Mouse (Mus musculus) Patski (cell line): ENCODE measurements around the gene Gm28048. TPM values are rescaled to one million over a fixed set of nuclear protein-coding genes. Genes with fewer than 3 reads are reported as not detected.

ENCODE experiments used
- ATAC-seq: fragments of 100-300 bp; one replicate; pipeline ENCODE4 v1.8.0; 2021
- CTCF ChIA-PET: fragments of 350-600 bp; sonication (Branson Sonifier 250); formaldehyde crosslinking; loops from one replicate; lab custom pipeline; 2022; ENCODE audit warnings: inconsistent platforms; lab: Charles Lee
- POLR2A ChIA-PET: fragments of 350-600 bp; sonication (Branson Sonifier 250); formaldehyde crosslinking; loops from one replicate; lab custom pipeline; 2022; ENCODE audit warnings: antibody characterized with exemption, inconsistent platforms; lab: Charles Lee
- DNase-seq: peaks from one replicate; pipeline ENCODE4 v3.0.0-alpha.2; 2011; ENCODE audit warnings: low read depth, low spot score
- H3K27me3 ChIP-seq: fragments of 371-371 bp; one replicate; pipeline ENCODE4 v1.5.1; 2021
- CTCF ChIP-seq: fragments of 100-300 bp; IDR thresholded peaks from one replicate; pipeline ENCODE4 v1.5.1; 2021
- in situ Hi-C: fragments of 300-500 bp; cut with MboI; formaldehyde crosslinking; loops from 3 replicates; pipeline ENCODE4 v1.11.1; 2018; ENCODE audit warnings: low pct_unique_long_range_greater_than_20kb, mixed read lengths
- polyA plus RNA-seq: library from polyadenylated mRNA; unstranded; gene quantifications from one replicate; pipeline ENCODE4 v1.2.3, GENCODE M21; 2021

Gm28048 gene
- polyA plus RNA-seq, 1 experiment from 2014 or later = 14.7 TPM

- ATAC-seq = no peak
- H3K27me3 ChIP-seq = no peaks in the 10 kb centered on the region
- no peak for TF ChIP-seq CTCF
- in situ Hi-C loops = loop anchor here (25.0 kb wide), 2 partner anchors 584 to 784 kb away; partner anchors contain the start of gene Rel
- DNase-seq = no peak
- ChIA-PET POLR2A (no interaction called here), CTCF (no interaction called here)
These were observed 3.2 kb downstream of the Gm28048 start for GRCm38 (mm10) chr11:22978711-22979110.

- POLR2A ChIA-PET = no interaction called here
- no peak for TF ChIP-seq CTCF
- CTCF ChIA-PET = no interaction called here
- no peak for DNase-seq
- H3K27me3 ChIP-seq = no peaks in the 10 kb centered on the region
- in situ Hi-C loops = loop anchor here (25.0 kb wide), 2 partner anchors 584 to 784 kb away; partner anchors contain the start of gene Rel
- no peak for ATAC-seq
These were observed 3.7 kb downstream of the Gm28048 start for GRCm38 (mm10) chr11:22978215-22978614.

- TF ChIP-seq CTCF = no peak
- POLR2A ChIA-PET = interaction anchor here (1.7 kb wide), 1 partner anchor 9 kb away, joined by 3 read pairs; the partner anchor contains the start of genes Commd1 and Gm28048
These were observed 8.3 kb downstream of the Gm28048 start for GRCm38 (mm10) chr11:22973599-22973998.

GRCm38 (mm10) chr11:22972746-22973526 is 9.0 kb downstream of the Gm28048 start:
- H3K27me3 ChIP-seq = no peaks in the 10 kb centered on the region
- DNase-seq (no peak), ATAC-seq (peak; percentile 59)
- in situ Hi-C loops = no loop called here
- CTCF ChIA-PET = interaction anchor here (0.8 kb wide), 1 partner anchor 340 kb away, joined by 3 read pairs; no protein-coding TSS in a partner anchor
- TF ChIP-seq CTCF = no peak
- POLR2A ChIA-PET = interaction anchor here (1.7 kb wide), 1 partner anchor 9 kb away, joined by 3 read pairs; the partner anchor contains the start of genes Commd1 and Gm28048

More at GRCm38 (mm10) chr11:22973599-22973998, 8.3 kb downstream of the Gm28048 start:
- no peaks in the 10 kb centered on the region for H3K27me3 ChIP-seq
- CTCF ChIA-PET = interaction anchor here (0.8 kb wide), 1 partner anchor 341 kb away, joined by 3 read pairs; no protein-coding TSS in a partner anchor
- in situ Hi-C loops = no loop called here
- no peak for DNase-seq
- no peak for ATAC-seq

- no peaks in the 10 kb centered on the region for H3K27me3 ChIP-seq
- no peak for TF ChIP-seq CTCF
- ATAC-seq (peak; percentile 71), DNase-seq (no peak)
- ChIA-PET CTCF (interaction anchor here (1.4 to 3.4 kb wide), 2 partner anchors 142 to 341 kb away, joined by 3 to 14 read pairs; no protein-coding TSS in a partner anchor), POLR2A (interaction anchor here (0.6 kb wide), 1 partner anchor 16 kb away, joined by 7 read pairs; no protein-coding TSS in a partner anchor)
- in situ Hi-C loops = no loop called here
These were observed 9.8 kb downstream of the Gm28048 start, which contains the start of gene Zrsr1 for GRCm38 (mm10) chr11:22971835-22972709. TSS of gene Zrsr1 (plus strand) at chr11:22972005.

GRCm38 (mm10) chr11:22970546-22970945 is 11.3 kb downstream of the Gm28048 start:
- H3K27me3 ChIP-seq = no peaks in the 10 kb centered on the region
- no peak for ATAC-seq
- POLR2A ChIA-PET = no interaction called here
- in situ Hi-C loops = no loop called here
- CTCF ChIA-PET = interaction anchor here (1.4 to 3.4 kb wide), 2 partner anchors 140 to 340 kb away, joined by 3 to 14 read pairs; no protein-coding TSS in a partner anchor
- no peak for DNase-seq
- no peak for TF ChIP-seq CTCF

GRCm38 (mm10) chr11:22969486-22969885 is 12.4 kb downstream of the Gm28048 start:
- in situ Hi-C loops = loop anchor here (5.0 to 10.0 kb wide), 3 partner anchors 275 to 745 kb away; no protein-coding TSS in a partner anchor
- no peaks in the 10 kb centered on the region for H3K27me3 ChIP-seq
- no peak for DNase-seq
- ATAC-seq = no peak
- ChIA-PET CTCF (interaction anchor here (0.6 to 3.4 kb wide), 3 partner anchors 12 to 339 kb away, joined by 3 to 14 read pairs (median 3); partner anchors contain the start of genes Commd1 and Gm28048), POLR2A (no interaction called here)
- TF ChIP-seq CTCF = no peak

GRCm38 (mm10) chr11:22965503-22965902 is 16.4 kb downstream of the Gm28048 start:
- ChIA-PET CTCF (interaction anchor here (0.8 to 1.3 kb wide), 8 partner anchors 9 to 347 kb away, joined by 3 to 5 read pairs (median 3); no protein-coding TSS in a partner anchor), POLR2A (no interaction called here)
- peak; percentile 94 for ATAC-seq
- no peaks in the 10 kb centered on the region for H3K27me3 ChIP-seq
- in situ Hi-C loops = loop anchor here (5.0 to 10.0 kb wide), 3 partner anchors 271 to 741 kb away; no protein-coding TSS in a partner anchor
- no peak for DNase-seq
- peak; percentile 67 for TF ChIP-seq CTCF

- DNase-seq (no peak), ATAC-seq (no peak)
- H3K27me3 ChIP-seq = no peaks in the 10 kb centered on the region
- TF ChIP-seq CTCF = no peak
- ChIA-PET CTCF (interaction anchor here (1.1 to 1.3 kb wide), 3 partner anchors 23 to 333 kb away, joined by 3 to 5 read pairs (median 3); no protein-coding TSS in a partner anchor), POLR2A (no interaction called here)
- in situ Hi-C loops = loop anchor here (10.0 kb wide), 2 partner anchors 270 to 740 kb away; no protein-coding TSS in a partner anchor
These were observed 17.5 kb downstream of the Gm28048 start for GRCm38 (mm10) chr11:22964401-22964800.
